Mouse (Mus musculus): ENCODE measurements around the gene Fsip1. TPM values are rescaled to one million over a fixed set of nuclear protein-coding genes. Genes with fewer than 3 reads are reported as not detected.

Gene Fsip1
- total and polyA plus RNA-seq, 3 experiments: 0.17 to 0.49 (median 0.47) TPM

GRCm38 (mm10) chr2:118236196-118236595 lies 20.6 kb downstream of the Fsip1 start:
- TF ChIP-seq MXI1 (IDR thresholded peaks at IDR 0.05; ENCODE audit: low read depth, low read length) (no peak), POLR2A (IDR thresholded peaks at IDR 0.05; ENCODE audit: low read depth, low read length) (no peak), MAZ (IDR thresholded peaks at IDR 0.05; ENCODE audit: low read depth, low read length) (no peak), TCF12 (IDR thresholded peaks at IDR 0.05; ENCODE audit: low read depth, low read length) (no peak), GABPA (IDR thresholded peaks at IDR 0.05; ENCODE audit: insufficient replicate concordance, low read depth, low read length) (no peak), BHLHE40 (IDR thresholded peaks at IDR 0.05; ENCODE audit: low read depth, low read length) (no peak), CHD2 (IDR thresholded peaks at IDR 0.05; ENCODE audit: low read length) (no peak)
- no peak overlapping the region for H3K27ac ChIP-seq (ENCODE audit: insufficient read depth, low read depth)
- no peak overlapping the region for H3K9ac ChIP-seq (ENCODE audit: insufficient read depth, low read depth)
- H3K9me3 ChIP-seq (replicated peaks; ENCODE audit: low read length): no peaks in the 10 kb centered on the region
- no peaks in the 10 kb centered on the region for H3K36me3 ChIP-seq (replicated peaks in 1 of 2; ENCODE audit: control insufficient read depth in 1 of 2, insufficient read depth in 1 of 2, low read length in 1 of 2)
- in situ Hi-C loops (cut with MboI; ENCODE audit: low pct_ligation_motif_present, low pct_unique_long_range_greater_than_20kb, low sequenced_read_pairs): loop anchor here (25.0 kb wide), 1 partner anchor 324 kb away; no protein-coding TSS in a partner anchor
- no peak for DNase-seq (ENCODE audit: extremely low read depth)
- H3K27me3 ChIP-seq (replicated peaks): no peaks in the 10 kb centered on the region
- H3K4me3 ChIP-seq (replicated peaks in 1 of 3; ENCODE audit: low read depth in 2 of 3, low read length in 2 of 3, poor library complexity in 1 of 3): no peak overlapping the region
- no peaks in the 10 kb centered on the region for H3K4me1 ChIP-seq (ENCODE audit: control insufficient read depth in 1 of 2, insufficient read depth in 2 of 2)
- no peak overlapping the region for H3K4me2 ChIP-seq (ENCODE audit: insufficient read depth, low read depth, poor library complexity, severe bottlenecking)
- no peaks in the 10 kb centered on the region for H3K79me2 ChIP-seq (replicated peaks; ENCODE audit: control insufficient read depth, extremely low read depth, insufficient read depth, poor library complexity, severe bottlenecking)
- dilution Hi-C loops (cut with MboI; ENCODE audit: extremely low pct_ligation_motif_present, extremely low pct_unique_long_range_greater_than_20kb, low sequenced_read_pairs): no loop called here

GRCm38 (mm10) chr2:118235614-118236013 lies 21.2 kb downstream of the Fsip1 start:
- no peaks in the 10 kb centered on the region for H3K79me2 ChIP-seq (replicated peaks; ENCODE audit: control insufficient read depth, extremely low read depth, insufficient read depth, poor library complexity, severe bottlenecking)
- no peak overlapping the region for H3K27ac ChIP-seq (ENCODE audit: insufficient read depth, low read depth)
- in situ Hi-C loops (cut with MboI; ENCODE audit: low pct_ligation_motif_present, low pct_unique_long_range_greater_than_20kb, low sequenced_read_pairs) (loop anchor here (25.0 kb wide), 1 partner anchor 323 kb away; no protein-coding TSS in a partner anchor), dilution Hi-C loops (cut with MboI; ENCODE audit: extremely low pct_ligation_motif_present, extremely low pct_unique_long_range_greater_than_20kb, low sequenced_read_pairs) (no loop called here)
- H3K9ac ChIP-seq (ENCODE audit: insufficient read depth, low read depth): no peak overlapping the region
- H3K4me2 ChIP-seq (ENCODE audit: insufficient read depth, low read depth, poor library complexity, severe bottlenecking): no peak overlapping the region
- no peaks in the 10 kb centered on the region for H3K9me3 ChIP-seq (replicated peaks; ENCODE audit: low read length)
- no peak for TF ChIP-seq CHD1 (IDR thresholded peaks at IDR 0.05; ENCODE audit: low read depth, low read length)
- no peak for TF ChIP-seq GABPA (IDR thresholded peaks at IDR 0.05; ENCODE audit: insufficient replicate concordance, low read depth, low read length)
- no peak for TF ChIP-seq BHLHE40 (IDR thresholded peaks at IDR 0.05; ENCODE audit: low read depth, low read length)
- TF ChIP-seq JUN (IDR thresholded peaks at IDR 0.05; ENCODE audit: insufficient read depth, low read depth, low read length): no peak
- TF ChIP-seq JUND (conservative IDR thresholded peaks at IDR 0.05; ENCODE audit: low read depth, low read length): no peak
- TF ChIP-seq E2F4 (IDR thresholded peaks at IDR 0.05; ENCODE audit: insufficient replicate concordance, low read depth, low read length): no peak
- TF ChIP-seq MEF2A (IDR thresholded peaks at IDR 0.05; ENCODE audit: borderline replicate concordance, low read depth, low read length): no peak
- TF ChIP-seq MAX (IDR thresholded peaks at IDR 0.05; ENCODE audit: low read length): no peak
- TF ChIP-seq ZKSCAN1 (IDR thresholded peaks at IDR 0.05; ENCODE audit: borderline replicate concordance, low read depth, low read length): no peak
- TF ChIP-seq CHD2 (IDR thresholded peaks at IDR 0.05; ENCODE audit: low read length): no peak
- no peak for TF ChIP-seq KAT2A (IDR thresholded peaks at IDR 0.05; ENCODE audit: insufficient replicate concordance, low read length)
- no peaks in the 10 kb centered on the region for H3K4me1 ChIP-seq (ENCODE audit: control insufficient read depth in 1 of 2, insufficient read depth in 2 of 2)
- no peak overlapping the region for H3K4me3 ChIP-seq (replicated peaks in 1 of 3; ENCODE audit: low read depth in 2 of 3, low read length in 2 of 3, poor library complexity in 1 of 3)
- no peak for DNase-seq (ENCODE audit: extremely low read depth)
- no peaks in the 10 kb centered on the region for H3K27me3 ChIP-seq (replicated peaks)
- no peaks in the 10 kb centered on the region for H3K36me3 ChIP-seq (replicated peaks in 1 of 2; ENCODE audit: control insufficient read depth in 1 of 2, insufficient read depth in 1 of 2, low read length in 1 of 2)

Measured in CH12.LX (cell line).